Comparison of ENCODE assay signal across 8 mouse cellular contexts in genomic region chr13:109116342-109117201, GRCm38 (mm10).
DNase-seq lines count a peak whose midpoint lies in the region; ATAC-seq and TF ChIP-seq lines count a peak whose summit lies in the region.

No protein-coding gene starts in this region.

- WGBS in forebrain, embryonic 10.5 days, result under 1% methylated on average over 55 of the region's 63 CpGs
- under 1% methylated on average over 46 of the region's 63 CpGs for WGBS in hindbrain, embryonic 15.5 days
- WGBS in midbrain, embryonic 11.5 days, result under 1% methylated on average over 49 of the region's 63 CpGs

- H3K4me3 ChIP-seq in bone marrow macrophage, adult 2 months (ENCODE audit: insufficient read depth, low read length), result peak overlapping the region; percentile 52
- peak overlapping the region; percentile 71 for H3K4me3 ChIP-seq in forebrain, embryonic 10.5 days
- peak overlapping the region; percentile 57 for H3K4me3 ChIP-seq in hindbrain, embryonic 15.5 days
- peak overlapping the region; percentile 56 for H3K4me3 ChIP-seq in midbrain, embryonic 11.5 days (ENCODE audit: low read depth, low read length)

- no peaks in the 10 kb centered on the region for H3K9me3 ChIP-seq in forebrain, embryonic 10.5 days
- no peaks in the 10 kb centered on the region for H3K9me3 ChIP-seq in hindbrain, embryonic 15.5 days
- H3K9me3 ChIP-seq in midbrain, embryonic 11.5 days (ENCODE audit: control insufficient read depth, low read length), result no peaks in the 10 kb centered on the region

- no peak for DNase-seq in cerebellum, adult 9-10 months
- peak; percentile 74 for DNase-seq in forebrain, embryonic 10.5 days (ENCODE audit: extremely low spot score, low spot score)
- DNase-seq in left cerebral cortex, postnatal 10 days (ENCODE audit: extremely low spot score in 1 of 2, low spot score in 2 of 2), result peak; percentile 48 to 66
- peak; percentile 90 for DNase-seq in midbrain, embryonic 11.5 days (ENCODE audit: low spot score, missing footprints)
- DNase-seq in telencephalon, adult 2 months (ENCODE audit: low read depth, low spot score), result peak; percentile 36

- H3K36me3 ChIP-seq in forebrain, embryonic 10.5 days (replicated peaks), result no peaks in the 10 kb centered on the region
- no peaks in the 10 kb centered on the region for H3K36me3 ChIP-seq in hindbrain, embryonic 15.5 days
- no peaks in the 10 kb centered on the region for H3K36me3 ChIP-seq in midbrain, embryonic 11.5 days (ENCODE audit: control insufficient read depth, insufficient read depth, low read length)

- ATAC-seq in cerebellum, adult (ENCODE audit: insufficient number of reproducible peaks, low FRiP score, low TSS enrichment), result peak; percentile 65
- peak; percentile 90 for ATAC-seq in hindbrain, embryonic 15.5 days (ENCODE audit: low FRiP score, low read depth)
- ATAC-seq in midbrain, embryonic 11.5 days (ENCODE audit: low FRiP score), result peak; percentile 94

- TF ChIP-seq CTCF in bone marrow macrophage, adult 2 months (IDR thresholded peaks at IDR 0.05; ENCODE audit: low read depth, low read length), result no peak; the same call in 1 of the 2 replicates

- peaks cover 2% of the 10 kb centered on the region; the same call in 1 of the 2 replicates for H3K4me1 ChIP-seq in bone marrow macrophage, adult 2 months (ENCODE audit: control insufficient read depth, insufficient read depth, low read length)
- H3K4me1 ChIP-seq in forebrain, embryonic 10.5 days, result peaks cover 20% of the 10 kb centered on the region
- peaks cover 22% of the 10 kb centered on the region for H3K4me1 ChIP-seq in hindbrain, embryonic 15.5 days (replicated peaks)
- peaks cover 11% of the 10 kb centered on the region for H3K4me1 ChIP-seq in midbrain, embryonic 11.5 days (ENCODE audit: control insufficient read depth, insufficient read depth, low read length)

- H3K27ac ChIP-seq in bone marrow macrophage, adult 2 months (ENCODE audit: insufficient read depth, low read depth, low read length), result no peak overlapping the region
- H3K27ac ChIP-seq in forebrain, embryonic 10.5 days, result 0 out of 2 replicates have a peak overlapping the region, but pooled peaks have one; percentile 2
- peak overlapping the region; percentile 78 for H3K27ac ChIP-seq in hindbrain, embryonic 15.5 days (replicated peaks)
- no peak overlapping the region for H3K27ac ChIP-seq in midbrain, embryonic 11.5 days (ENCODE audit: low read depth, low read length)

- intact Hi-C loops in left cerebral cortex, postnatal 10 days (cut with DNase I), result loop anchor here (5.0 to 10.0 kb wide), 2 partner anchors 96 to 472 kb away; no protein-coding TSS in a partner anchor

- peaks cover 42% of the 10 kb centered on the region for H3K27me3 ChIP-seq in forebrain, embryonic 10.5 days (ENCODE audit: poor library complexity, severe bottlenecking)
- H3K27me3 ChIP-seq in hindbrain, embryonic 15.5 days, result no peaks in the 10 kb centered on the region
- peaks cover 4% of the 10 kb centered on the region; the same call in 1 of the 2 replicates for H3K27me3 ChIP-seq in midbrain, embryonic 11.5 days (ENCODE audit: control insufficient read depth, insufficient read depth, low read length)

- H3K9ac ChIP-seq in hindbrain, embryonic 15.5 days, result peak overlapping the region; percentile 60
- peak overlapping the region; percentile 56 for H3K9ac ChIP-seq in midbrain, embryonic 11.5 days (ENCODE audit: low read length)

- TF ChIP-seq POLR2A in bone marrow macrophage, adult 2 months (IDR thresholded peaks at IDR 0.05; ENCODE audit: borderline replicate concordance, low read depth, low read length), result no peak

- H3K4me2 ChIP-seq in hindbrain, embryonic 15.5 days, result peak overlapping the region; percentile 67
- H3K4me2 ChIP-seq in midbrain, embryonic 11.5 days, result peak overlapping the region; percentile 96

Comparison
In these comparisons a context has a peak if more than half of its experiments do, and no peak if none do; other contexts are left out.
1. H3K27ac ChIP-seq: peak in forebrain, embryonic 10.5 days (single experiment) and hindbrain, embryonic 15.5 days (single experiment); none in bone marrow macrophage, adult 2 months (single experiment) and midbrain, embryonic 11.5 days (single experiment).
2. Peak in every context shown above with its lines, with median percentiles within 50 percentile points of each other: ATAC-seq and H3K4me3 ChIP-seq.